Mouse (Mus musculus) neural tube, embryonic 10.5 days (tissue): Measurements from ENCODE around the gene Olfr1369-ps1.
A peak's percentile ranks its signal among the peaks of the same experiment; 100 is the strongest.
"Not testable (repeated sequence)": the region's sequence is repeated elsewhere in the genome, so short reads cannot be mapped to it uniquely, and the experiment has no call there.

Experiments used
- DNase-seq: peaks from one replicate; pipeline ENCODE4 v3.0.0-alpha.2; 2017; ENCODE audit warnings: low spot score; ENCODE audit errors: extremely low spot score

Gene Olfr1369-ps1

DNA sequence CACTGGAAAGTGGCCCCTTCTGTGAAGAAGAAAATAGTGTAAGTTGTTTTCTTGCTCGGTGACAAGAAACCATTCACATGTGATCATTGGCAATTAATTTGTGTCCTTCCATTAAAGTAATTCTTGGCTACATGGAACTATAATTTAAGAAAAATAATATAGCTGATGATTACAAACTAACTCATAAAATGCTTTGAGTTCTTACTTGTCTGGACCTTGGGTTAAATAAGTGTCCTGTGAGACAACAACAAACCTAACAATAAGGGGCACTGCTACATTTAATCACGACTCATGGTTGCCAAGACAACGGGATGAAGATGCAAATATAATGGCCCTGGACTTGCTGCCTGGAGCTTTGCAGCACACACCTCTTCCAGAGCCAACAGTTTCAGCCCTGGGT, at the start of gene Olfr1369-ps1:
TSS of gene Olfr1369-ps1 (plus strand) at position 301 of the 400 bp plus-strand sequence.
- DNase-seq = not testable (repeated sequence)

GRCm38 (mm10) chr13:21066021-21066420, 45.3 kb upstream of the Olfr1369-ps1 start:
- DNase-seq = no peak

GRCm38 (mm10) chr13:21074847-21075246, 36.4 kb upstream of the Olfr1369-ps1 start, which contains the start of gene Olfr1370:
Olfr1370 (minus strand) TSS chr13:21074947.
- DNase-seq = no peak

DNA sequence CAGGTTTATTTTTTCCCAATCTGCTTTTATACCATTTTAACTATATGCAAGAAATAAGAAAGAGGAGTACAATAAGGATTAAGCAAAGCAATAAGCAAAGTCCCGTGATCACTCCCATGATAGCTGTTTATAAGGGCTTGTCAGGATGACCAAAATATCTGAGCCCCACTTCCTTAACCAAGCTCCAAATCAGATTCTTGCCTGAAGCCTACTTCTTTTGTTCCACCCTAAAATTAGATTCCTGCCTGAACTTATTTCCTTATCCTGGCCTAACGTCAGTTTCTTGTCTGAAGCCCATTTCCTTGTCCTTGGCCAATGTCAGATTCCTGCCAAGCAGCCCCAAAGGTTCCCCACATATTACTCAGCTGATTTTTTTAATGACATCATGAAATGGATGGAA, 28.6 kb upstream of the Olfr1369-ps1 start:
- no peak for DNase-seq

- no peak for DNase-seq
Measured at GRCm38 (mm10) chr13:21109759-21110158, 1.5 kb upstream of the Olfr1369-ps1 start.

- DNase-seq = no peak
Measured at GRCm38 (mm10) chr13:21110441-21110840, 842 bp upstream of the Olfr1369-ps1 start.

DNA sequence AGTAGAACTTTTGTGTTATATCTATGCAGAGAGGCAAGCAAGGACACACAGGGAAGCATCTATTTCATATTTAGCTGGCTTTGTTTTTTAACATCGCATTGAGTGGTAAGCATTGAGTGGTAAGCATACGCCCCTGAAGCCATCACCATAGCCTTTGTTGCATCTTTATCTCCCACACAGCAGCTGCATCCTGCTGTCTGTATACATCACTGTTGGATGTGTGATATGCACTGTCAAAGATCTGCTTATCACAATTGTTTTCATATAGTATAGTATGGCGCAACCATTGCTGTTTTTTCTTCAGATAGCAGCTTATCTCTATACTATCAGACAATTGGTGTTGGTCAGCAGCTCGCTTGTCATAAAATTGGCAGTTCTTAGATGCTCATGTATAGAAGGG, 2.8 kb downstream of the Olfr1369-ps1 start:
- DNase-seq = no peak

DNA sequence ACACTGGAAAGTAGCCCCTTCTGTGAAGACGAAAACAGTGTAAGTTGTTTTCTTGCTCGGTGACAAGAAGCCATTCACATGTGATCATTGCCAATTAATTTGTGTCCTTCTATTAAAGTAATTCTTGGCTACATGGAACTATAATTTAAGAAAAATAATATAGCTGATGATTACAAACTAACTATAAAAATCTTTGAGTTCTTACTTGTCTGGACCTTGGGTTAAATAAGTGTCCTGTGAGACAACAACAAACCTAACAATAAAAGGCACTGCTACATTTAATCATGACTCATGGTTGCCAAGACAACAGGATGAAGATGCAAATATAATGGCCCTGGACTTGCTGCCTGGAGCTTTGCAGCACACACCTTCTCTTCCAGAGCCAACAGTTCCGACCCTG, 18.1 kb downstream of the Olfr1369-ps1 start, which contains the start of gene Olfr263:
TSS of gene Olfr263 (plus strand) at position 301 of the 400 bp plus-strand sequence.
- DNase-seq = not testable (repeated sequence)

DNA sequence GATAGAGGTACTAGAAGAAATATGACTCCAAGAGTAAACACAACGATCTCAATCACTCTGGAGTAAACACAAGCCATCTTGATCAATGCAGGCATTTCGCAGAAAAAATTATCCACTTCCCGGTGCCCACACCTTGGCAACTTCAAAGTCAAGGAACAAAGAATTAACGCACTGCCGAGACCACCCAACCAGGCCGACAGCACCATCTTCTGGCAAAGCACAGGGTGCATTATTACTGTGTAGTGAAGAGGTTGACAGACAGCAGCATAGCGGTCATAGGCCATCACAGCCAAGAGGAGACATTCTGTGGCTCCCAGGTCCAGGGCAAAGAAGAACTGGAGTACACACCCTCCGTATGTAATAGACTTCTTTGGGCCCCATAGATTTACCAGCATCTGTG, 31.1 kb downstream of the Olfr1369-ps1 start:
- DNase-seq = no peak

GRCm38 (mm10) chr13:21145767-21146166, 34.5 kb downstream of the Olfr1369-ps1 start, which contains the start of gene Olfr1368:
Olfr1368 (minus strand) TSS chr13:21145867.
- no peak for DNase-seq

- no peak for DNase-seq
Measured at GRCm38 (mm10) chr13:21155888-21156287, 44.6 kb downstream of the Olfr1369-ps1 start.

DNA sequence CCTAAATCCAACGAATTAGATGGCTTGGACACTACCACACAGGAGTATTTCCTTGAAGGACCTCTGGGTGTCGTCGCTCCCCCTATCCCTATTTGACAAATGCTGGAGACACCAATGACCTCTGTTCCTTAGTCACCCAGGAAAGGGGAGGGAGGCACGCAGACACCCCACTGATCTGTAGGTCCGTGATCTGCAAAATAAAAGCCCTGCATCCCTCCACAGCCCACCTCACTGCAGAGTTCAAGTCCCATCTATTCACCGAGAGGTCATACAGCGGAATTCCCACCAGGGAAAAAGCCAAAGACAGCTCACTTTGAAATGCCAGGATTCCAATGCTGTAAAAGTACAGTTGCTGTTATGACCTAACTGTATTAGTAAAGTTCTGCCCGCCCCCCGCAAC, 46.8 kb downstream of the Olfr1369-ps1 start:
- no peak for DNase-seq

- DNase-seq = peak; percentile 88
Measured at GRCm38 (mm10) chr13:21158785-21159474, 47.6 kb downstream of the Olfr1369-ps1 start.

GRCm38 (mm10) chr13:21159475-21159819, 48.2 kb downstream of the Olfr1369-ps1 start:
- DNase-seq = peak; percentile 57

GRCm38 (mm10) chr13:21160041-21160511, 48.8 kb downstream of the Olfr1369-ps1 start:
- DNase-seq = peak; percentile 45

- DNase-seq = peak; percentile 94
Measured at GRCm38 (mm10) chr13:21160657-21161590, 49.6 kb downstream of the Olfr1369-ps1 start.

- DNase-seq = no peak
Measured at GRCm38 (mm10) chr13:21161591-21161990, 50.3 kb downstream of the Olfr1369-ps1 start.

- DNase-seq = no peak
Measured at GRCm38 (mm10) chr13:21162591-21162990, 51.3 kb downstream of the Olfr1369-ps1 start.

GRCm38 (mm10) chr13:21166936-21167909, 55.9 kb downstream of the Olfr1369-ps1 start:
- DNase-seq = peak; percentile 82

GRCm38 (mm10) chr13:21167910-21168300, 56.6 kb downstream of the Olfr1369-ps1 start:
- DNase-seq = no peak
